Mouse (Mus musculus): ENCODE results near the gene Dzip1l. TPM values are rescaled to one million over a fixed set of nuclear protein-coding genes. Genes with fewer than 3 reads are reported as not detected.

Gene Dzip1l
- polyA plus RNA-seq, 1 experiment = 0.50 TPM

- H3K4me3 ChIP-seq (replicated peaks) = no peak overlapping the region
- TF ChIP-seq GATA1 (IDR thresholded peaks at IDR 0.05; ENCODE audit: borderline replicate concordance, low read length) (no peak), FLI1 (IDR thresholded peaks at IDR 0.05; ENCODE audit: low read length) (no peak)
- no peaks in the 10 kb centered on the region for H3K27me3 ChIP-seq (replicated peaks)
- H3K36me3 ChIP-seq (replicated peaks; ENCODE audit: low read length) = no peaks in the 10 kb centered on the region
- peaks cover 4% of the 10 kb centered on the region; the same call in 1 of the 2 replicates for H3K4me1 ChIP-seq
- peaks cover 20% of the 10 kb centered on the region for H3K9me3 ChIP-seq
Measured at GRCm38 (mm10) chr9:99703711-99704110, 74.4 kb downstream of the Dzip1l start.

GRCm38 (mm10) chr9:99706264-99706663 lies 77.0 kb downstream of the Dzip1l start:
- peaks cover 23% of the 10 kb centered on the region for H3K9me3 ChIP-seq
- H3K4me1 ChIP-seq = no peaks in the 10 kb centered on the region
- no peaks in the 10 kb centered on the region for H3K27me3 ChIP-seq (replicated peaks)
- H3K36me3 ChIP-seq (replicated peaks; ENCODE audit: low read length) = no peaks in the 10 kb centered on the region
- H3K4me3 ChIP-seq (replicated peaks) = no peak overlapping the region
- TF ChIP-seq FLI1 (IDR thresholded peaks at IDR 0.05; ENCODE audit: low read length) = no peak
- no peak for TF ChIP-seq GATA1 (IDR thresholded peaks at IDR 0.05; ENCODE audit: borderline replicate concordance, low read length)

- TF ChIP-seq GATA1 (IDR thresholded peaks at IDR 0.05; ENCODE audit: borderline replicate concordance, low read length) (no peak), FLI1 (IDR thresholded peaks at IDR 0.05; ENCODE audit: low read length) (no peak)
- no peaks in the 10 kb centered on the region for H3K4me1 ChIP-seq
- no peak overlapping the region for H3K4me3 ChIP-seq (replicated peaks)
- H3K27me3 ChIP-seq (replicated peaks) = no peaks in the 10 kb centered on the region
- H3K36me3 ChIP-seq (replicated peaks; ENCODE audit: low read length) = no peaks in the 10 kb centered on the region
- peaks cover 19% of the 10 kb centered on the region for H3K9me3 ChIP-seq
Measured at GRCm38 (mm10) chr9:99707425-99708126, 78.3 kb downstream of the Dzip1l start.

- H3K4me1 ChIP-seq = no peaks in the 10 kb centered on the region
- TF ChIP-seq FLI1 (IDR thresholded peaks at IDR 0.05; ENCODE audit: low read length) (no peak), GATA1 (IDR thresholded peaks at IDR 0.05; ENCODE audit: borderline replicate concordance, low read length) (no peak)
- no peaks in the 10 kb centered on the region for H3K27me3 ChIP-seq (replicated peaks)
- peaks cover 13% of the 10 kb centered on the region for H3K9me3 ChIP-seq
- no peak overlapping the region for H3K4me3 ChIP-seq (replicated peaks)
- no peaks in the 10 kb centered on the region for H3K36me3 ChIP-seq (replicated peaks; ENCODE audit: low read length)
Measured at GRCm38 (mm10) chr9:99709588-99710248, 80.4 kb downstream of the Dzip1l start.

GRCm38 (mm10) chr9:99710297-99710696 lies 81.0 kb downstream of the Dzip1l start:
- no peaks in the 10 kb centered on the region for H3K4me1 ChIP-seq
- H3K27me3 ChIP-seq (replicated peaks) = no peaks in the 10 kb centered on the region
- H3K4me3 ChIP-seq (replicated peaks) = no peak overlapping the region
- TF ChIP-seq GATA1 (IDR thresholded peaks at IDR 0.05; ENCODE audit: borderline replicate concordance, low read length) (no peak), FLI1 (IDR thresholded peaks at IDR 0.05; ENCODE audit: low read length) (no peak)
- H3K9me3 ChIP-seq = peaks cover 8% of the 10 kb centered on the region
- no peaks in the 10 kb centered on the region for H3K36me3 ChIP-seq (replicated peaks; ENCODE audit: low read length)

GRCm38 (mm10) chr9:99717134-99717533 lies 87.8 kb downstream of the Dzip1l start, which contains the start of gene Cldn18:
Cldn18 (minus strand) TSS chr9:99717267.
- no peaks in the 10 kb centered on the region for H3K27me3 ChIP-seq (replicated peaks)
- TF ChIP-seq GATA1 (IDR thresholded peaks at IDR 0.05; ENCODE audit: borderline replicate concordance, low read length) (no peak), FLI1 (IDR thresholded peaks at IDR 0.05; ENCODE audit: low read length) (no peak)
- H3K9me3 ChIP-seq = peaks cover 8% of the 10 kb centered on the region
- H3K36me3 ChIP-seq (replicated peaks; ENCODE audit: low read length) = no peaks in the 10 kb centered on the region
- H3K4me3 ChIP-seq (replicated peaks) = no peak within 1 kb of the TSS
- no peaks in the 10 kb centered on the region for H3K4me1 ChIP-seq

Other genes with a start within 250 kb of the Dzip1l start
- gene Mras, start 192.1 kb upstream of the Dzip1l start, polyA plus RNA-seq (2012; ENCODE audit: insufficient read depth, low replicate concordance) = 0.09 TPM in 1 of 2 replicates, not detected in the other
- not detected in 2 replicates for gene Nme9, start 178.0 kb upstream of the Dzip1l start, polyA plus RNA-seq (2012; ENCODE audit: insufficient read depth, low replicate concordance)
- gene Armc8, start 60.6 kb upstream of the Dzip1l start, polyA plus RNA-seq (2012; ENCODE audit: insufficient read depth, low replicate concordance) = 1.1 TPM in 1 of 2 replicates, not detected in the other
- gene Dbr1, start 53.7 kb upstream of the Dzip1l start, polyA plus RNA-seq (2012; ENCODE audit: insufficient read depth, low replicate concordance) = 12.1 and 13.5 TPM in 2 replicates
- gene A4gnt, start 17.0 kb upstream of the Dzip1l start, polyA plus RNA-seq (2012; ENCODE audit: insufficient read depth, low replicate concordance) = not detected in 2 replicates
- not detected in 2 replicates for gene Cldn18, start 87.8 kb downstream of the Dzip1l start, polyA plus RNA-seq (2012; ENCODE audit: insufficient read depth, low replicate concordance)
- not detected in 2 replicates for gene Sox14, start 246.7 kb downstream of the Dzip1l start, polyA plus RNA-seq (2012; ENCODE audit: insufficient read depth, low replicate concordance)